Mouse (Mus musculus): ENCODE measurements around the gene Olfr1256. TPM values are rescaled to one million over a fixed set of nuclear protein-coding genes. Genes with fewer than 3 reads are reported as not detected.
A peak's percentile ranks its signal among the peaks of the same experiment; 100 is the strongest.

Olfr1256 gene
- total RNA-seq (2021) = not detected
- long read RNA-seq, experiment 1 = 0 reads
- long read RNA-seq, experiment 2 = 0 reads

- DNase-seq (ENCODE audit: low spot score in 2 of 2) = no peak
These were observed at the start of gene Olfr1256 for GRCm38 (mm10) chr2:89841455-89841854. Olfr1256 (minus strand) TSS chr2:89841555.

- no peak for DNase-seq (ENCODE audit: low spot score in 2 of 2)
These were observed 36.8 kb upstream of the Olfr1256 start, which contains the start of gene Olfr1257 for GRCm38 (mm10) chr2:89878137-89878536. Olfr1257 (plus strand) TSS chr2:89878437.

GRCm38 (mm10) chr2:89849230-89849629 is 7.9 kb upstream of the Olfr1256 start:
- no peak for DNase-seq (ENCODE audit: low spot score in 2 of 2)

DNA sequence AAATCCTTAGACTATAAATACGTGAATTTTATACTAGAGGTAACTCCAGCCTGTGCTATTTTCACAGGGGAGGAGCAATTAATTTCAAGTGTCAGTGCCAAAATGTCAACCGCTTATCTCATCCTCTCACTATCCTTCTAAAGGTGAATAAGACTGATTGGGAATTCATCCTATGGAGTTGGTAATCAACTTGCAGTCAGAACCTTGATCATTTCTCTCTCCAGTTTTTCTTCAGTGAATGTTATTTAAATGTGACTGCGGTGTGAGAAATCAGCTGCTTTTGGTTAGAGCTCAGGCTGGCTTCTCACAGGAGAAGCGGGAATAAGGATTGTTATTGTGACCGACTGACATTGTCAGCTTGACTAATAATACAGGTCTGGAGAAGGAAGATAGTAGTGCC is 6.8 kb upstream of the Olfr1256 start, which contains the start of gene Olfr48:
Olfr48 (minus strand) TSS at position 101 of the 400 bp plus-strand sequence.
- DNase-seq (ENCODE audit: low spot score in 2 of 2) = no peak

DNA sequence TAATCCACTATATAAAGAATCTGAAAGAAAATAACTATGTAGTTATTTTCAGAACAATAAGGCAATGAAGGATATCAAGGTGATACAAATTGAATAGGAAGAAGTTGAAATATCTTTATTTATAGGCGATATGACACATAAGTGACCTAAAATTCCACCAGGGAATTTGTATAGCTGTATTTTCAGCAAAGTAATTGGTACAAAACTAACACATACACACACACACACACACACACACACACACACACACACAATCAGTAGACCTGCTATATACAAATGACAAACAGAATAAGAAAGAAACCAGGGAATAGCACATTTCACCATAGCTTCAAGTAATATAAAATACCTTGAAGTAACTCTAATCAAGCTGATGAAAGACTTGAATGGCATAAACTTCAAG is 21.1 kb downstream of the Olfr1256 start:
- no peak for DNase-seq (ENCODE audit: low spot score in 2 of 2)

DNA sequence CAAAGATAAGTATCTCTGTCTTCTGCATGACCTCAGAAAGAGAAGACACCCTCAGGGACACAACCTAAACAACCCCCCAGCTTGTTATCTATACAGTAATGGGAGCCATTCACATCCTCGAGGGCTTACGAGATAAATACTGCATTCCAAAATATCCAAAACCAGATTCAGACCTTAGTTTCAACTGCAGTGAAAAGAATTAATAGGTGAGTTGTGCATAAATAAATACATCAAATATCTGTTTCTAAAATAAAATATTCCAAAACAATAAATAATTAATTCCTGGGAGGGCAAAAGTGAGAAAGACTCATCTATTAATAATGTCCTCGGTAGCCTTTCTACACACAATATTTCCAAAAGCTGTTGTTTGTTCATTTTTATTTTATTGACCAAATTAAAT is 29.6 kb downstream of the Olfr1256 start, which contains the start of gene Olfr1255:
Olfr1255 (plus strand) TSS at position 301 of the 400 bp plus-strand sequence.
- DNase-seq (ENCODE audit: low spot score in 2 of 2) = no peak

DNA sequence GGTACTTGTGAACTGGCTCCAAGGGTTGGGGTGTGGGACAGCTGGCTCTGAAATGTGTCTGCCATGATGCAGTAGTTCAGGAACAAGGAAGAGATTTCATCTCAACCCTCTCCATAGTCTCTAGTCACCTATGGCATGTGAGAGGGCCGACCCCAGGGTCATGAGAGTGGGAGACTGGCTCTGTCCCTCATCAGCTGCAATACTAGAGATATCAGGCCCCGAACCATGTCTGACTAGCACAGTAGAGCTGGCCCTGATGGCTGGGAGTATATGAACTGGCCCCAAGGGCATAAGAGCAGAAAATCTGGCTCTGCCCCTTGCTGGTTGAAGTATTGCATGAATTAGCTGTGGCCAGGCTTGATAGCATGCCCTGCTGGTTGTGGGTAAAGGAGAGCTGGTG is 30.6 kb downstream of the Olfr1256 start:
- no peak for DNase-seq (ENCODE audit: low spot score in 2 of 2)

- peak in 1 of 2 experiments; percentile 2 for DNase-seq (ENCODE audit: low spot score in 2 of 2)
These were observed 41.8 kb downstream of the Olfr1256 start for GRCm38 (mm10) chr2:89799583-89799982.

DNA sequence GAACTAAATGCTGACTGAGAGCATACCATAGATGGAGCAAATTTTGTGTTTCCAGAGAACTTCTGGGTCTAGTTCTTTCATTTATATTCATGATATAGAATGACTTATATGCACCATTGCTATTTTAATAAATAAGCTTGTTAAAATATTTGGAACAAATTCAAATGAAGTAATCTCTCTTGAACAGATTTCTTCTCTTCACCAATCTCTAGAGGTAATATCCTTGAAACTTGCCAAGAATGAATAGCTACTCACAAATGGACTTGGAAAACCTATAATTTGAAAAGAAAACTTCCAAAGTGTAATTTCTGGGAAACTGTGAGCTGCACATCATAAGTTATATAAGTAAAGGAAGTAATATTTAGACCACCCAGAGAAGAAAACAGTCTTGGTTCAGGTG is 47.8 kb downstream of the Olfr1256 start, which contains the start of gene Olfr1254:
Olfr1254 (minus strand) TSS at position 101 of the 400 bp plus-strand sequence.
- DNase-seq (ENCODE audit: low spot score in 2 of 2) = no peak

Other genes with a start within 250 kb of the Olfr1256 start
- gene Olfr1246, start 248.4 kb downstream of the Olfr1256 start, total RNA-seq (2021) = not detected
- gene Olfr1247, start 227.4 kb downstream of the Olfr1256 start, total RNA-seq (2021) = under 1 TPM; 0.09 to 0.10 TPM
- gene Olfr1248, start 223.3 kb downstream of the Olfr1256 start, total RNA-seq (2021) = not detected
- gene Olfr1249, start 206.6 kb downstream of the Olfr1256 start, total RNA-seq (2021) = not detected
- gene Olfr1250, start 180.1 kb downstream of the Olfr1256 start, total RNA-seq (2021) = not detected
- not detected for gene Olfr1251, start 169.6 kb downstream of the Olfr1256 start, total RNA-seq (2021)
- not detected for gene Olfr1252, start 116.5 kb downstream of the Olfr1256 start, total RNA-seq (2021)
- gene Olfr1253, start 84.5 kb downstream of the Olfr1256 start, total RNA-seq (2021) = not detected
- not detected for gene Olfr1254, start 47.9 kb downstream of the Olfr1256 start, total RNA-seq (2021)
- not detected for gene Olfr1255, start 29.5 kb downstream of the Olfr1256 start, total RNA-seq (2021)
- gene Olfr48, start 6.7 kb upstream of the Olfr1256 start, total RNA-seq (2021) = not detected
- not detected for gene Olfr1257, start 36.9 kb upstream of the Olfr1256 start, total RNA-seq (2021)
- not detected for gene Olfr1258, start 85.8 kb upstream of the Olfr1256 start, total RNA-seq (2021)
- not detected for gene Olfr1259, start 107.1 kb upstream of the Olfr1256 start, total RNA-seq (2021)
- not detected for gene Olfr1260, start 132.8 kb upstream of the Olfr1256 start, total RNA-seq (2021)
- not detected for gene Olfr1261, start 149.7 kb upstream of the Olfr1256 start, total RNA-seq (2021)
- gene Olfr1262, start 158.6 kb upstream of the Olfr1256 start, total RNA-seq (2021) = not detected
- gene Olfr1263, start 170.6 kb upstream of the Olfr1256 start, total RNA-seq (2021) = not detected
- gene Olfr1264, start 184.0 kb upstream of the Olfr1256 start, total RNA-seq (2021) = not detected
- gene Olfr1265, start 193.8 kb upstream of the Olfr1256 start, total RNA-seq (2021) = not detected
- not detected for gene Olfr140, start 222.0 kb upstream of the Olfr1256 start, total RNA-seq (2021)